Mouse (Mus musculus): ENCODE data around the gene Rnf186. TPM values are rescaled to one million over a fixed set of nuclear protein-coding genes. Genes with fewer than 3 reads are reported as not detected.
A peak's percentile ranks its signal among the peaks of the same experiment; 100 is the strongest.

The Rnf186 gene
- total RNA-seq (2021), result not detected
- long read RNA-seq, experiment 1, result 0 reads
- long read RNA-seq, experiment 2, result 0 reads

- no peak for DNase-seq (ENCODE audit: low spot score)
Observed at GRCm38 (mm10) chr4:138966866-138967265, at the start of gene Rnf186. Gene Rnf186, plus strand, starts transcription at chr4:138967112.

- DNase-seq (ENCODE audit: low spot score), result no peak
Observed at GRCm38 (mm10) chr4:138917282-138917681, 49.6 kb upstream of the Rnf186 start.

- DNase-seq (ENCODE audit: low spot score), result no peak
Observed at GRCm38 (mm10) chr4:138921254-138922130, 45.4 kb upstream of the Rnf186 start.

GRCm38 (mm10) chr4:138922131-138922459 lies 44.8 kb upstream of the Rnf186 start:
- peak; percentile 96 for DNase-seq (ENCODE audit: low spot score)

- DNase-seq (ENCODE audit: low spot score), result no peak
Observed at GRCm38 (mm10) chr4:138925561-138925960, 41.4 kb upstream of the Rnf186 start.

GRCm38 (mm10) chr4:138933862-138934261 lies 33.0 kb upstream of the Rnf186 start:
- no peak for DNase-seq (ENCODE audit: low spot score)

GRCm38 (mm10) chr4:138934456-138935145 lies 32.3 kb upstream of the Rnf186 start:
- DNase-seq (ENCODE audit: low spot score), result no peak

- DNase-seq (ENCODE audit: low spot score), result no peak
Observed at GRCm38 (mm10) chr4:138938495-138939269, 28.2 kb upstream of the Rnf186 start.

- peak; percentile 27 for DNase-seq (ENCODE audit: low spot score)
Observed at GRCm38 (mm10) chr4:138939481-138939880, 27.4 kb upstream of the Rnf186 start.

- DNase-seq (ENCODE audit: low spot score), result no peak
Observed at GRCm38 (mm10) chr4:138941401-138941800, 25.5 kb upstream of the Rnf186 start.

- peak; percentile 32 for DNase-seq (ENCODE audit: low spot score)
Observed at GRCm38 (mm10) chr4:138941966-138942365, 24.9 kb upstream of the Rnf186 start.

GRCm38 (mm10) chr4:138943730-138944129 lies 23.2 kb upstream of the Rnf186 start:
- peak; percentile 88 for DNase-seq (ENCODE audit: low spot score)

- DNase-seq (ENCODE audit: low spot score), result no peak
Observed at GRCm38 (mm10) chr4:138948257-138948656, 18.7 kb upstream of the Rnf186 start.

- DNase-seq (ENCODE audit: low spot score), result peak; percentile 34
Observed at GRCm38 (mm10) chr4:138958612-138959011, 8.3 kb upstream of the Rnf186 start.

GRCm38 (mm10) chr4:138959120-138959519 lies 7.8 kb upstream of the Rnf186 start:
- no peak for DNase-seq (ENCODE audit: low spot score)

- DNase-seq (ENCODE audit: low spot score), result no peak
Observed at GRCm38 (mm10) chr4:138959926-138960325, 7.0 kb upstream of the Rnf186 start.

- DNase-seq (ENCODE audit: low spot score), result no peak
Observed at GRCm38 (mm10) chr4:138962719-138963118, 4.2 kb upstream of the Rnf186 start.

GRCm38 (mm10) chr4:138965871-138966270 lies 1.0 kb upstream of the Rnf186 start:
- no peak for DNase-seq (ENCODE audit: low spot score)

- DNase-seq (ENCODE audit: low spot score), result no peak
Observed at GRCm38 (mm10) chr4:138967485-138967884, 573 bp downstream of the Rnf186 start.

GRCm38 (mm10) chr4:138968772-138969556 lies 2.1 kb downstream of the Rnf186 start:
- no peak for DNase-seq (ENCODE audit: low spot score)

GRCm38 (mm10) chr4:138969736-138970135 lies 2.8 kb downstream of the Rnf186 start:
- no peak for DNase-seq (ENCODE audit: low spot score)

Measured in gastrocnemius, adult 18-20 months (tissue).